Mouse (Mus musculus) ZHBTc4 (cell line): ENCODE measurements at regions not wholly inside any gene's neighbourhood (a gene's known extent, or its start where the extent isn't known, plus 50 kb on each side); places are given as distances from the start of the nearest gene placed in this dataset.

Experiments used
- DNase-seq: peaks from one replicate; pipeline ENCODE4 v3.0.0-alpha.2; 2011; ENCODE audit warnings: low read depth, low spot score

DNA sequence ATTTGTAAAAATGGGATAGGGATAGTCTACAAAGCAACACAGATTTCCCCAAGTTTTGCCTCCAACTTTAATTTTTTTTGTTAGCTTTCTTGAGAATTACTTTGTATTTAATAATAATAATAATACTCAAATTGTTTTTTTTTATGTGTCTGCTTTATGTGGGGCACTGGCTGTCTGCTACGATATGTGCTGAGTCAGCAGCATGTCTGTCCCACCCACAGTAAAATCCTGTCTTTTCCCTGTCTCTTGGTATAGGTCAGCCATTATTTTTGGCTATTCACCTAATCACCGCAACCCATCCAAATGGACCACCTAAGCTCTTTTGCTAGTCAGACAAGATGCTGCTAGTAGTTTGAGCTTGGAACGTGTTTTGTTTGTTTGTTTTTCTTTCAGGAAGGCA lies 473.0 kb downstream of the Hs3st4 start:
- no peak for DNase-seq

DNA sequence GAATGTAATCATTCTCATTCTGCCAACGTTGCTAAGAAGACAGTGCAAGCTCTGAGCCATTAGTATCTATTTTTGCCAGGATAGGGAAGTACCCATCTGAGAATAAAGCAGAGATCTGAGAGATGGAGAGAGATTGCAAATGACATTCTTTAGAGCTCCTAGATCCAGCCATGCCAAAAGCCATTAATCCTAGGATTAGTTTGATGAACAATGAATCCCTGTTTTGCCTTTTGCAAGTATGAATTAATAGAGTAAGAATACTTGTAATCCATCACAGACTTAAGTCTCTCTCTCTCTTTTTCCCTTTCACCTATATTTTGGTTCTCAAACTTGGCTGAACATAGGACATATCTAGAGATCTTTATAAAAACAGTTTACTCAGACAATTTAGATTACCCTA lies 504.7 kb downstream of the Hs3st4 start:
- no peak for DNase-seq

DNA sequence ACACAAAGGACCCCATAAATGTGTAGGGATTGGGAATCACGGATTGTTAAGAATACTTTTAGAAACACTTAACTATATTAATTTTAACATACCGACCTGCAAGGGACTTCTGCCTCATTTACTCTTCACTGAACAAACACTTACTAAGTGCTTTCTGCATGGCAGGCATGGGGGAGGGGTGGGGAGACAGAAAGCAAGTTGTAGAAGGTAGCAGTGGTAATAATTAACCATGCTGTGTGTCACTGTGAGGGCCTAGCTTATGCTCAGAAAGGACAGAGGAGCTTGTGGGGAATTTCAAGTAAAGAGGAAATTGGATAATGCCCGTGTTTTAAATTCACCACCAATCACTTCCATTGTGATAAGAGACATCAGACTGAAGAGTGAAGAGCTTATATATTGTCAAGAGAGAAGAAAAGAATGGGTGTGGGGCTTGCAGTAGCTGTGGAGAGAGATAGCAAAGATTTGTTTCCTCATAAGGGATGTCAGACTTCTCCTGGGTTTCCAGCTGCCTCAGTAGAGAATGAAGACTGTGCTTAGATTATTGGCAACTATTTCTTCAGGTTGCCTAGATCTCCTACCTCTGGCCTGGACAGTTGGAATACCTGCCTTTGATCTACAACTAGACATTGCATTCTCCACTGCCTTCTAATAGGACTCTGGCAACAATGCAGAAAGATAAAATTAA lies 508.6 kb downstream of the Hs3st4 start:
- DNase-seq = no peak

DNA sequence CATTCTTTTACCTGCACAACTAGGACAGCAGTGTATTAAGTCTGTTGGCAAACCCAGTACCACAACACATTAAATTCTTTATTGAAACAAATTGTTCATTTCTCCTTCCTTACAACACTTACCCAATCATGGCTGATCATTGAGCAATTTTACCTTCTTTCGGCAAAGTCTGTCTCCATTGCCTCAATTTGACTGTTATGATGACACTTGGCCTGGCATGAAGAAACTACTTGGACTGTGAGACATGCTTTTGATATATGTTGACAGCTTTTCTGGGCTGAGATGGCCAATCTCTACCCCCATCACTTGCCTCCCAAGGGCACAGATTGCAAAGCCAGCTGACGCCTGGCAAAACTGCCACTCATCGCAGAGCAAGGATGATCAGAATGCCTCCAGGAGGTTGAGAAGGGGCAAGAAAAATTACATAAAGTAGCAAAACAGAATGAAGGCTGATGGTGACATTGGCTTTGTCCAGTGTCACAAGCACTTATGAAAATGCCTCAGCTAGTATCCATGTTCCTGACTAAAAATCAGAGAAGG lies 509.3 kb downstream of the Hs3st4 start:
- DNase-seq = no peak

DNA sequence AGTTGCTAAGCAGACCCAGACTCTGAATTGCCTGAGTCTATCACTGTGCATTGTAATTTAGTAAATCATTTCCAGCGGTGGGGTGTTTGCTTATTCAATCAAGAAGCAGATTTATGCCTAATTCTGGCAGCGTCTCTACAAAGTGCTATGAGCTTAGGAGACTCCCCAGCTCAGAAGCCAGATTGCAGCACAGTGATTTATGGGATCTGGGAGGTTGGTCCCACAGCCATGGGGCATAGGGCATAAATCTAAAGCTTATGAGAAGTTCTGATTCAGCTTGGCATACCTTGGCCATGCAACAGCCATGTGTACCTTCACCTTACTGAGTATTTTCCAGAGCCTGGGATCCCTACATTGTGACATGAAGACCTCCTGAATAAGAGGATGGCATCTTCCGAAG lies 518.0 kb downstream of the Hs3st4 start:
- DNase-seq = no peak

DNA sequence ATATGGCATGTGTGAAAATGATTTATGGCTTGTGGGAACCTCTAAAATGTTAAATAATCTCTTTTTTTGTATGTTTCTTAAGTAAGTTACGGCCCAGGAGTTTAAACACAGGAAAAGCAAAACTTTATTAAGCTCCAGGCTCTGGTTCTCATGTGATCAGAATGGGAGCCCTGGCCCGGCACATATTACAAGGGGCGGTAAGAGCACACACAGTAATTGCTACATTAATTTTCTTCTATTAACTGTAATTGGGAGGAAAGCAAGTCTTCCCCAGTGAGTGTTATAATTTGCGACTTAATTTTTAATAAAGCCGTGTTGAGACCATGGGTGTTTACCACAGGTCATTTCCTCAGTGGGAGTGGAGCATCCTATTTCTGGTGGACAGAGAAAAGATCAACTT lies 520.1 kb downstream of the Hs3st4 start:
- DNase-seq = no peak

DNA sequence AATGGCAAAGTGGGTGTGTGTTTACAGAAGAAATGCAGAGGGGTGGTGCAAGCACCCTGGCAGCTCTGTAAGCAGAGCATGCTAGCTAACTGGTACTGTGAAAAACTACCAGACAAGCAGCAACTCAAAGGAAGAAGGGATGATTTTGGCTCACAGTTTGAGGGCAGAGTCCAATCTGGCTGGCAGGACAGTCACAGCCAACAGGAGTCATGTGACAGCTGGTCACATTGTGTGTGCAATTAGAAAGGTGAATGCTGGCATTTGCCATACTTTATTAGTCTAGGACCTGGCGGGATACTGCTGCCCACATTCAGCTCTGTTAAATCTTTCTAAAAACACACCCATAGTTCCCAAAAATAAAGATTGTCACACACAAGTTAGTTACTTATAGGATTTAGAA lies 566.4 kb downstream of the Hs3st4 start:
- no peak for DNase-seq

DNA sequence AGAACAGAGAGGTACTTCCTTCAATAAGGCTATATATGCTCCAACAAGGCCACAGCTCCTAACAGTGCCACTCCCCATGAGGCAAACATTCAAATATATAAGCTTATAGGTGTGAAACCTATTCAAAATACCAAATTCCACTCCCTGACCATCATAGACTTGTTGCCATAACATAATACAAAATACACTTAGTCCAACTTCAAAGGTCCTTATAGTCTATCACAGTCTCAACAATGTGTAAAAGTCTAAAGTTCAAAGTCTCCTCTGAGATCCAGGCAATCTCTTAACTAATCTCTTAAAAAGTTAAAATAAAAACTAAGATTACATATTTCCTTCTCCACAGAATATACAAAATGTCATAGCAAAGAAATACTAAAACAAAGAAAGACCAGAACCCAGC lies 574.5 kb downstream of the Hs3st4 start:
- DNase-seq = no peak

DNA sequence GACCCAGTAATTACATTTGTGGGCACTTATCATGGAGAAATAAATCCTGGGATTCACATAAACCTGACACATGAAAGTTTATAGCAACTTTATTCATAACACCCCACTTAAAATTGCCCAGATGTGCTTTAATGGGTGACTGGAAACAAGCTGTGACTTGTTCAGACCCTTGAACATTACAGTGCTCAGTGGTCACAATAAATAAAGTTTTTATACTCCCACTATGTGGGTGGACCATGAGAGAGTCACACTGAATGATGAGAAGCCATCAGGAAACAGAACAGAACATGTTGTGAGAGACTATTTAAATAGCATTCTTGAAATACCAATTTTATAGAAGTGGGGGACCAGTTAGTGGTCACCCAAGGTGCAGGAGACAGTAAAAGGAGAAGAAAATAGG lies 588.1 kb downstream of the Hs3st4 start:
- no peak for DNase-seq

DNA sequence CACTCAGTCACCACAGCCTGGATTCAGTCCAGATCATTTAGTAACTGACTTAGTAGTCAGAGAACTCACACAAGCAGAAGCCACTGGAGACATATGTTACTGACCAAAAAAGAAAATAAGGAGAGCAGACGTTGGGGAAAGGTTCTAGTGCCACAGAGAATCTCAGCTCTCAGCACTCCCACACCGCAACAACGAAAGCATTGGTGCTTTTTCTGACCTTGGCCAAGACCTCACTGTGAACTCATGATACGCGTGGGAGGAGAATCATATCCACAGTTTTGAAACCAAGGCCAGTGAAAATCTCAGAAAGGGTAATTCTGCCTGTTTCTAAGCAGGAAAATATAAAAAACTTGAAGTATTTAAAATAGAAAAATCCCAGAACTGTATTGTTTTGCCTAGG lies 591.0 kb downstream of the Hs3st4 start:
- no peak for DNase-seq

DNA sequence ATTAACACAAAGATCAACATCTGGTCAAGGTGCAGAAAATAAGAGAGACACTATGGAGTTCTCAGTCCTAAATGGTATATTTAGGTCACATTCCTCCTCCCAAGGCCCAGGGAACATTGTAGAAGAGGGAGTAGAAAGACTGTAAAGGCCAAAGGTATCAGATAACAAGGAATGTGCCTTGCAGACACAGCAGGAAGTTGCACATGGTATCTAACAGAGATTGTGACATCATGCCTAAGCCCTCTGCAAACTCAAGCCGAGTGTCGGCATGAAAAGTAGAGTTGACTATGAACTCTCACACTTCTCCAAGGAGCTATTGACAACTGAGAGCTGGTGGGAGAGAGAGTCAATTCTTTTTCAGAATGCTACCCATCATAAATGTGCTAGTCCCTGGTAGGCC lies 598.7 kb downstream of the Hs3st4 start:
- no peak for DNase-seq

DNA sequence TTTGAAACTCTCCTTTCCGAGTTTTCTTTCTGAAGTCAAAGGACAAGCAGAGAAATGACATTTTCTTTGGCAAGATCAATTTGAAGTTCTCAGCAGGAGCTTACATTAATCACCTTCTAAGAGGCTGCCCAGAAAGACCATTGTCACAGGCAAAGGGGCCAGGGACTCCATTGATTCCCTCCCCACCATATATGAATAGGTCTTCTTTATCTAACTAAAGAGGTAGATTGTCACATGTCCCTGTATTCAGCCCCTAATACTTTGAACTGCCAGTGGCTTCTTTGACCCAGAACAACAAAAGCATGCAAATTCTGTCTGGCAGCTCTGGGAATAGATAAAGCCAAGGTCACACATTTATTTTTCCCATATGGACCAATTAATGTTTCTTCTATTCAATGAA lies 602.6 kb downstream of the Hs3st4 start:
- DNase-seq = no peak

DNA sequence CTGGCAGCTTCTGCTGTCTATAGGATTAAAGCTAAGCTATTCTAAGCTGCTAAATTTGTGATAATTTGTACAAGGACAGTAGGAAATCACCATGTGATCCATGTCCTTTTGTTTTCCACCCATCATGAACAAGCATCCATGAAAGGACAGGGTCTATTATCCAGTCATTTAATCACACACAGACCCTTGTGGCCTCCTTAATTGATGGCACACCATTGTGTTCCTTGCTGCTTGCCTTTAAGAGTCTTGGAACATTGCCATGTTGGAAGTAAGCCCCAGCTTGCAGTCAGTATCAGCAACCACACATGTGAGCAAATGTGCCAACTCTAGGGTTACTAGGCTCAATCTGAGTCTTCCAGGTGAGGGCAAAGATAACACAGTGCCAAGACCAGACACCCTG lies 608.7 kb downstream of the Hs3st4 start:
- DNase-seq = no peak

DNA sequence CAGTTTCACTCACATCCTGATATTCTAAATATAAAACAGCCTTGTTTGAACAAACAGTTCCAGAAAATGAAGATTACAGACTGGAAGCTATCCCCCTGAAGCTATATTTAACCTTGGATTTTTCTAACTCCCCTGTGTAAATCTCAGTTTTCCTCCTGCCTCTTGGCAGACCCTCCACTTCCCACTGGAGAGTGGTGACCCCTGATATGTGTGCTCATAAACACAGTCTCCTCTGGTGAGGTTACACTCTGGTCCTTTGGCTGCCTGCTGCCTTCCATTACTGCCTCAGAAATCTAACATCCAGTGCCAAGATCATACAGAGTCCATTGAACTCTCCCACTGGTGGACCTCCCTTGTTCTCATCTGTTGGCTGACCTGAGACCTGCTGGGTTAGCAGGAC lies 610.8 kb downstream of the Hs3st4 start:
- DNase-seq = no peak

DNA sequence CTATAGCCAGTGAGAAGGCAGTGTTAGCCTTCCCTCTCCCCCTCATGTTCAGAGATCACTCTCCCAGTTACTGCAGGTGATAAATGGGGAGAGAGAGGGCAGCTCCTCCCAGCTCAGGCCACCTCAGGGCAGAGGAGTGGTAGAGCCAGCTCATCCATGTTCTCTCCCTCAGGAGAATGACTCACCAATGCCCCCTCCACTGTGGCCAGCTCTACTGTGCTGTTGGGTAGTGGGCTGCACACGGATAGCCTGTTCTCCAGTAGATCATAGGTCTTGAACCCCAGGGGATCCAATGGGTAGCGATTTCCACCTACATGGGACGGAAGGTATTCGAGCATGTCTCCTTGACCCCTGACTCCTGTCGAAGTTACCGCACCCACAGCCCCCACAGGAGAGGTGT lies 618.1 kb downstream of the Hs3st4 start:
- no peak for DNase-seq

DNA sequence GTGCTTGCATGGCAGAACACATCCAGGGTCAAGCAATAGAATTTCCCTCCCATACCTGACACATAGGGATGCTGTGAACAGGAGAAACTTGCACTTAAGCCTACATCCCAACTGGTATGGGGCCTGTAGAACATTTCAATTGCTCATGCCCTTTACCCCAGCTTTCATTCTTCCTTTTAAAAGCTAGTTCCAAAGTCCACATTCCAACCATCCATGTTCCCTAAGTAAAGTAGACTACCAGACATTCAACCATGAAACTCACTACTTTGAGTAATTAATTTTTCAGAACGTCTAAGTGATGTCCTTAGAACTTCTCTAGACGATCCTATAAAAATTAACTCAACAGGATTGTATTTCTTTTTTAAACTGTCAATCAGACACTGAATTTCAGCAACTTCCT lies 621.9 kb downstream of the Hs3st4 start:
- DNase-seq = no peak

DNA sequence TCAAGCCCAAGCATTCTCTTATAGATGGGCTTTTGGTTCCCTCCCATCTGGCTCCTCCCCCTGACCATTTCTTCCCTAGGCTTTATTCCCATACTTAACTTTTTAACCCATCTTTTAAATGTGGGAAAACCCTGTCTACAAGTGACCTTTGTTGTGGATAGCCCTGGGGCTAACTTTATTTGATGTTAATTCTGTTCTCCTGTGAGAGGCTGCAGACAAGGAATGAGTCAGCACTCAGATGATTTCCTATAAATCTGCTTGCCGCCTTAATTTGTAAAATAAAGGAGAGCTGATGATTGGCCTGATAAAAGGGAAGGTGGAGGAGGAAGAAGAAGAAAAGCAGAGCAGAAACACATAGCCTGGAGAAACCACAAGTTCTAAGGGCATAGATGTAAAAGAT lies 623.3 kb downstream of the Hs3st4 start:
- peak; percentile 77 for DNase-seq

DNA sequence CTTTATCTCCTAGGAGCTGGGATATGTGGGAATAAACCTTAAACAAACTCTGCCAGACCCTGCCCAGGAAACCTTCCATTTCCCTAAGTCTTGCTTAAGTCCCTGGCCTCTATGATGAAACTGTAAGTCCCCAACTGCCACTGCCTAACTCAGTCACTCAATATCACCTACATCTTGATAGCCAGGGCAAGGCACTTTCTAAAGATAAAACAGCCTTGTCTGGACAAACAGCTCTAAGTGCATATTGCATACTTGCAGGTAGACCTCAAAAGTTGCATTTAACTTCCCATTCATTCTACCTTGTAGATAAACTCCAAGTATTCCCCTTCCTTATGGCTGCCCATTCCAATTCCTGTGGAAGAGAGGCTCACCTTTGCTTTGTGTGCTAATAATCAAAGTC lies 624.4 kb downstream of the Hs3st4 start:
- no peak for DNase-seq

DNA sequence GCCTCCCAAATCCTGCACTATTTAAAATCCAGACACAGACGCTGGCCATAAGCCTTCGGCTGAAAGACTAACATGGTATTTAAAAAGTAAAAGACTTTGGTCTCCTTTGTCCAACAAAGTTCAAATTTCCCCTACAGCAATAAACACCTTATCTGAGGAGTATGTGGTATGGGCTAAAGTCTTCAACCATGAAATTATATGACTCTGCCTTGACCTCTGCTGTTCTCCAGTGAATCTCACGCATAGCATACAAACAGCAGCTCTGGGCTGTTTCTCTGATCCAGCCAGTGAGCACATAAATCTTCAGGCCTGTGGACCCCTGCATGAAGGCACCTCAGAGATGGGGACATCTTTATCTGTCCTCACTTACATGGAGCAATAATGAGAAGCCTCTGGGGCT lies 627.8 kb downstream of the Hs3st4 start:
- no peak for DNase-seq

DNA sequence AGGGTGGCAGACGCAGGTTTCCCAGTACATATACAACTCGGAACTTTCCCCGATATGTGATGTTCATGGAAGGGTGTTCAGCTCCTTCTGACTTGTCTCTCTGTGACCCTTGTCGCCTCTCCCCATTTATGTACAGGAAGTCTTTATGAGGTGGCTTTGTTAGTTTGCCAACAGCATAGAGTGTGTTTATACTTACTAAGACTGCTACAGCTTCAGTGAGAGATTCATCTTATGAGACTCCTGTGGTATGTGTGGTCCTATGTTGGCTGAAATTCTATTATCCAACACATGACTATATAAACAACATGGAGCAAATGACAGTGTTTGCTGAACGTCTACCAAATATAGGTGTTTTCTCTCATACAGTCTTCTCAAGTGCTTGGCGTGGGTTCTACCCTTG lies 664.5 kb downstream of the Hs3st4 start:
- DNase-seq = no peak

DNA sequence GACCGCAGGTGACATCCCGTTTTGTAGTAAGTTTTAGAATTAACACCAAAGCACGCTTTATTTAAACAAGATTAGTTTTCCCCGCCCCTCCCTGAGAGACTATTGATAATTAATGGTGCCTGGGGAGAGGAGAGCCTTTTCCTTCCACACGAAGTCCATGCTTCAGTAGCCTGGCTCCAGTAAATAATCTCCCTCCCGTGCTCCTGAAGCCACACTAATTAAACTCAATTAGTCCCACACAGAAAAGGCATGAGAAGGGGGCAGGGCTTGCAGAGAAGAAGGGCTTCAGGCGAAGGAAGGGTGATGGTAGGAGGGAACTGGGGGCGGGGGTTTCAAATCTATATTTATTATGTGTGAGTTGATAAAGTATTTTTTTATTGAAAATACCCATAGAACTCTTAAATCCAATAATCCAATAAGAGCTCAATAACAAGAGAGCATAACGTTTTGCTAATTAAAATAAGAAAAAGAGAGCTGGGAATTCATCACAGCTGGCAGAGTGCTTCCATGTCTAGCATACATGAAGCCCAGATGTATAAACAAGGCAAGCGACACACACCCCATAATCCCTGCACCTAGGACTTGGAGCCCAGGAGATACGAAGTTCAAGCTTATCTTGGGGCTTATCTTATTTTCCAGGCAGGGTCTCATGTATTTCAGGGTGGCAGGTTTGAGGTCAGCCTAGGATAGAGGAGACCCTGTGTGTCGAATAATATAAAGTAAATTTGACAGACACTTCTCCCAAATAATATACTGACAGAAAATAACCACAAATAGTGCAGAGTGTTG lies 684.7 kb downstream of the Hs3st4 start:
- no peak for DNase-seq

DNA sequence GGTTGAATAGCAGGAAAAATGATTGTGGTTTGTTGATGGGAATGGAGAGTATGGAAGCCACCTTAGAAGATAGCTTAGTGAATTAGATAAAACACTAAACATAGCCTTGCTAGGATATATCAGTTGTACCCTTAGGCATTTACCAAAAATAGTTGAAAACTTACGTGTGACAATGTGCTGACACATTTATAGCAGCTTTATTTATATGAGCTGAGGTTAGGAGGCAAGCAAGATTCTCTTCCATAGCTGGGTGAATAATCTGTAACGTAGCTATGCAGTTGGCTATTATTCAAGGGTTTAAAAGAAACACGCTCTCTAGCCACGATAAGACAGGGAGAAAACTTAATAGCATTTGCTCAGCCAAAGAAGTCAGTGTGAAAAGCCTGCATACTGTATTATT lies 685.4 kb downstream of the Hs3st4 start:
- DNase-seq = no peak

DNA sequence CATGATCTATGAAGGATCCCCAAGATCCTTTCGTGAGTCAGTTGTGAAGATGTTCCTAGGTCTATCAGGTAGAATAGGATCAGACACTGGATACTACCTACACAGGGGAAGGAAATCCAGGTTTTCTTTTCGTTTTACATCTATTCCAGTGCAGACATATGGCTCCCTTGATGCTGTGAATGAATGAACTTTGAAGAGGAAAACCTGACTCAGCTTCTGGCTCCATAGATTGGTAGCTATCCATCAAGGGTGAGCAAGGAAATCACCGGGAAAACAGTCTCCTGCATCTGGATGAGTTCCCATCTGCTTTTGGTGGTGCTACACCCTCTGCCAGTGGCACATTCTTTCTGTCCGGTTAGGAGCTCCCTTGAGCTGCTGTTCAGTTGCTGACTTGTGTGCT lies 687.8 kb downstream of the Hs3st4 start:
- DNase-seq = no peak
